Mouse (Mus musculus) midbrain, embryonic 10.5 days (tissue): Measurements from ENCODE around the gene Epn3. TPM values are rescaled to one million over a fixed set of nuclear protein-coding genes. Genes with fewer than 3 reads are reported as not detected.

Experiments used
- polyA plus RNA-seq: library from polyadenylated mRNA; unstranded; fragments of >200 nt; fragmentation: Nextera tagmentation; extraction: Ambion mirVana; gene quantifications from 2 replicates; pipeline ENCODE4 v1.2.1, GENCODE M21; 2016

The Epn3 gene
- polyA plus RNA-seq, 1 experiment from 2014 or later, result 0.80 TPM

Other genes with a start within 250 kb of the Epn3 start
- not detected in 2 replicates for gene Gm21885, start 218.1 kb downstream of the Epn3 start, polyA plus RNA-seq
- 105 and 109 TPM in 2 replicates for gene Luc7l3, start 178.0 kb downstream of the Epn3 start, polyA plus RNA-seq
- gene Ankrd40, start 172.0 kb downstream of the Epn3 start, polyA plus RNA-seq, result 11.1 and 12.9 TPM in 2 replicates
- gene Abcc3, start 107.0 kb downstream of the Epn3 start, polyA plus RNA-seq, result 0.37 and 0.42 TPM in 2 replicates
- gene Cacna1g, start 25.8 kb downstream of the Epn3 start, polyA plus RNA-seq, result 8.1 and 9.1 TPM in 2 replicates
- 0.12 TPM in 1 of 2 replicates, not detected in the other for gene Spata20, start 13.8 kb downstream of the Epn3 start, polyA plus RNA-seq
- gene Mycbpap, start 21.8 kb upstream of the Epn3 start, polyA plus RNA-seq, result 2.7 and 2.9 TPM in 2 replicates
- 4.6 and 5.1 TPM in 2 replicates for gene Rsad1, start 49.3 kb upstream of the Epn3 start, polyA plus RNA-seq
- gene Chad, start 65.1 kb upstream of the Epn3 start, polyA plus RNA-seq, result 0.12 and 0.39 TPM in 2 replicates
- gene Acsf2, start 101.9 kb upstream of the Epn3 start, polyA plus RNA-seq, result 3.0 and 3.5 TPM in 2 replicates
- gene Lrrc59, start 129.8 kb upstream of the Epn3 start, polyA plus RNA-seq, result 265 and 286 TPM in 2 replicates
- 143 and 145 TPM in 2 replicates for gene Mrpl27, start 153.8 kb upstream of the Epn3 start, polyA plus RNA-seq
- 61.7 and 64.1 TPM in 2 replicates for gene Eme1, start 154.0 kb upstream of the Epn3 start, polyA plus RNA-seq
- gene Xylt2, start 177.5 kb upstream of the Epn3 start, polyA plus RNA-seq, result 13.8 and 14.4 TPM in 2 replicates
- not detected in 2 replicates for gene Gm11541, start 204.5 kb upstream of the Epn3 start, polyA plus RNA-seq
- 0.20 and 0.32 TPM in 2 replicates for gene Cdc34b, start 241.8 kb upstream of the Epn3 start, polyA plus RNA-seq